Mouse (Mus musculus) hindlimb bud, embryonic 11.5 days (tissue): ENCODE results near the gene Gm17428.
"Not testable (repeated sequence)": the region's sequence is repeated elsewhere in the genome, so short reads cannot be mapped to it uniquely, and the experiment has no call there.

Source experiments
- DNase-seq: peaks from one replicate; pipeline ENCODE4 v3.0.0-alpha.2; 2012; ENCODE audit warnings: low read depth, low spot score; ENCODE audit errors: extremely low spot score

Gm17428 gene

DNA sequence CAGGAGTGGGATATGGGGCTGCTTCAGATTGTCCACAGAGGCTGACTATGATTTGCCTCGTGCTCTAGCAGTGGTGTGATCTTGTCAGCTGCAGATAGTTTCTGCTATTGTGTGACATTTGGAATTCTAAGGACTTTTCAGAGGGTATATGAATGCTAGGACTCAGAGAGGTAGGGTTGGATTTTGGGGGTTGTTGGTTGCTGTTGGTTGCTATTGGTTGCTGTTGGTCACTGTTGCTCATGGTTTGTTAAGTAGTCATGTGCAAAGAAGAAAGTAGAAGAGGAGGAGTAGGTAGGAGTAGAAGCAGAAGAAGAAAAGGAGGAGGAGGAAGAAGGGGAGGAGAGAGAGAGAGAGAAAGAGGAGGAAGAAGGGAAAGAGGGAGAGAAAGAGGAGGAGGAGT is at the start of gene Gm17428:
Gene Gm17428 (plus strand): TSS at position 301 of the 400 bp plus-strand sequence.
- no peak for DNase-seq

- DNase-seq, result no peak
Observed at GRCm38 (mm10) chr14:54927296-54927695, 49.4 kb upstream of the Gm17428 start.

DNA sequence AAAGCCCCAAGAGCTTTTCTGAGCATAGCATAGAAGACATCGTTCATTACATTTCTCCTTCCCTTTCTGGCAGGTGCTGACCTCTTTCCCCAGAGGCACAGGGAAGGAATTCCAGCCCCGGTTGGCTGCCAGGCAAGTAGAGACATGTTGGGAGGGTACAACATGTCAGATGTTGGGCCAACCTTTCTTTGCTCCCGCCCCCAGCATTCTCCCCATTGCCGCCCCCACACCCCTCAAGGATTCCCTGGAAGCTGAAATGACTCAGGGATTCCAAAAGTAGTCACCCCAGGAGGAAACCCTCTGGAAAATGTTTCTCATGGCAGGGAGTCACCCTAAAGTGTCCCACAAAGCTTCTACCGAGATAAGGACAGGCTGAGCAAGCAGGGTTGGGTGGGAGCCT is 46.9 kb upstream of the Gm17428 start:
- no peak for DNase-seq

GRCm38 (mm10) chr14:54930431-54930830 is 46.3 kb upstream of the Gm17428 start:
- no peak for DNase-seq

DNA sequence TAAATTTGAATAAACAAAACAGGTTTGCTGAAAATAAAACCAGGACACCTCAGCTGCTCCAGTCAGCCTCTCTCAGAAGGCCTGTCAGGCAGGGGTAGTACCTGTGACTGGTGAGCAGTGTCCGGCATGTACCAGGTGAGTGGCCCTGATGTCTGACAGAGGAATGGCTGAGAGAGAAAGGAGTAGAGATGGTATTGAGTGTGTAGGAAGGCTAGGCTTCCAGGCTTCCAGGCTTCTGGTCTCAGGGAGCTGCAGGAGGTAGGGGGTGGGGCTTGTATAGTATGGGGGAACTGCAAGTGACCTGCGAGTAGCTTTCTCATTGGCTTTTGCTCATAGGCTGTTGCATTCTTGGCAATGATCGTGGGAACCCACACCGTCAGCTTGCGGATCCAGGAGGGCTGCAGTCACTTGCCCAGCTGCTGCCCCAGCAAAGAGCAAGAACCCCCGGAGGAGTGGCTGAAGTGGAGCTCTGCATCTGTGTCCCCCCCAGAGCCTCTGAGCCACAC is 44.0 kb upstream of the Gm17428 start, which contains the start of gene Il25:
Gene Il25 (plus strand): TSS at position 51 of the 506 bp plus-strand sequence.
- DNase-seq, result no peak

- DNase-seq, result no peak
Observed at GRCm38 (mm10) chr14:54935904-54936830, 40.6 kb upstream of the Gm17428 start, which contains the start of gene Cmtm5. TSS of gene Cmtm5 (plus strand) at chr14:54936261.

DNA sequence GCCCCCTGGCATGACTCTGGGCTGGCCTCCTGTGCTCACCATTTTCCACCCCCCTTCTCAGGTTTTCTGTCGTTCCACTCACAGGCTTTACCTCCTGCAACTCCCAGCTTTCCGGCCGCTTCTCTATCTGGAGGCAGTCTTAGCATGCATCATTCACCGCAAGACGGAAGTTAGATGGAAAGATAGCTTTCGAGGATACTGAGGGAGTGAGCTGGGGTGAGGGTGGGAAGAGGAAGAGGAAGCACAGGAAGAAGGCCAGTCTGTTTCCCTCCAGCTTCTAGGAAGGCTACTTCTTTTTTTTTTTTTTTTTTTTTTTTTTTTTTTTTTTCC is 39.9 kb upstream of the Gm17428 start:
- DNase-seq, result no peak

- no peak for DNase-seq
Observed at GRCm38 (mm10) chr14:54937361-54938182, 39.2 kb upstream of the Gm17428 start.

DNA sequence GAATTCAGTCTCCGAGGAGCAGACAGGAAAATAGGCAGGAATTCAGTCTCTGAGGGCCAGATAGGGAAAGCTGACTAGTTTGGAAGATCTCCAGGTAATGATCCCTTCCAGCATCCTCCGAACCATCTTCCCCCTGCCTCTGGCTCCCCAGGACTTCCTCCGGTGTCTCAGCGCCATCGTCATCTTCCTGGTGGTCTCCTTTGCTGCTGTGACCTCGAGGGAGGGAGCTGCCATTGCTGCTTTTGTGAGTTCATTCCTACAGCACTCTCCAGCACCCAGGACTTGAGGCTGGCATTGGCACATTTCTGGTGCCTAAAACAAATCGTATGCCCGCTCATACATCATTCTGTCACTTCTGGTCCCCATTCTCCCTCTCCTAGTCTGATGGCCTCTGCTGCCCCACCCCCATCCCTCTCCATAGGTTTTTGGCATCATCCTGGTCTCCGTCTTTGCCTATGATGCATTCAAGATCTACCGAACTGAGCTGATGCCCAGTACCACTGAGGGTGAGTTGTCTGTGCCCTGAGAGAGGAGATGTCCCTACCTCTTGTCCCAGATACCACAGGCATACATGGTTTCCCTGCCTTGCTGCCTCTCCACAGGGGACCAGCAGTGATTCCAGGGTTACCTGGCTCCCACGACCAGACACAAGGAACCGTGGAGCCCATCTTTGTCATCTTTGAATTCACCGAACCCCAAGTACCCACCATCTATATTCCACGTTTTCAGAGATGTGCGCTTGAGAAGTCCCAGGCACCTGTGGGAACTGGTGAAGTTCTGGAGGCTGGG is 38.1 kb upstream of the Gm17428 start:
- no peak for DNase-seq

- DNase-seq, result no peak
Observed at GRCm38 (mm10) chr14:54939434-54940175, 37.1 kb upstream of the Gm17428 start.

DNA sequence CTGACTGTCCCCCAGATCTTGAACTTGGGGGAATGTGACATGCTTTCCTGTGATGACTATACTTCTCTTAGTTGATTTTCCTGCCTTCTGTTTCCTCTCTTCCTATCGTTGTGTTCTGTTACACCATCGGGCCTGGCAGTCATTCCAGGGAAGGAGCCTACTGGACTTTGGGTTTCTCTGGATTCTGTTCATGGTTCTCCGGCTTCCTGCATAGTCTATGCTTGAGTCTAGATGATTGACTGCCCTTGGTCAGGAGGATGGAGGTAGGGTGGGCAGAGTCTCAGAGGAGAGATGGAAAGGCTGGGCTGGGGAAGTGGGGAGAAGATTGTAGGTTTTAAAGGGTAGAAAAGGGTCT is 36.6 kb upstream of the Gm17428 start:
- DNase-seq, result no peak

- DNase-seq, result no peak
Observed at GRCm38 (mm10) chr14:54941024-54941978, 35.4 kb upstream of the Gm17428 start.

GRCm38 (mm10) chr14:54942479-54942878 is 34.3 kb upstream of the Gm17428 start:
- DNase-seq, result no peak

- DNase-seq, result no peak
Observed at GRCm38 (mm10) chr14:54943971-54944370, 32.8 kb upstream of the Gm17428 start.

DNA sequence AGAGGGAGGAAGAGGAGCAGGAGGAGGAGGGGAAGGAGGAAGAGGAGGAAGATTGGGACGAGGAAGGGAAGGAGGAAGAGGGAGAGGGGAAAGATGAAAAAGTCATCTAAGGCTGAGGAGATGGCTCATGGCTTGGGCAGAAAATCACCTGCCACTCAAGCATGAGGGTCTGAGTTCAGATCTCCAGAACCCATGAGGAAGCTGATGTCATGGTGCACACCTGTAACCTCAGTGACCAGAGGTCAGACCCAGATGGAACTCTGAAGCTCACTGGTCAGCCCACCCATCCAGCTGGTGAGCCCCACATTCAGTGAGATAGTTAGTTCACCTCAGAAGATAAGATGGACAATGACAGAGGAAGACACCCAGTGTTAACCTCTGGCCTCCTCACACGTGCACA is 31.8 kb upstream of the Gm17428 start:
- no peak for DNase-seq

DNA sequence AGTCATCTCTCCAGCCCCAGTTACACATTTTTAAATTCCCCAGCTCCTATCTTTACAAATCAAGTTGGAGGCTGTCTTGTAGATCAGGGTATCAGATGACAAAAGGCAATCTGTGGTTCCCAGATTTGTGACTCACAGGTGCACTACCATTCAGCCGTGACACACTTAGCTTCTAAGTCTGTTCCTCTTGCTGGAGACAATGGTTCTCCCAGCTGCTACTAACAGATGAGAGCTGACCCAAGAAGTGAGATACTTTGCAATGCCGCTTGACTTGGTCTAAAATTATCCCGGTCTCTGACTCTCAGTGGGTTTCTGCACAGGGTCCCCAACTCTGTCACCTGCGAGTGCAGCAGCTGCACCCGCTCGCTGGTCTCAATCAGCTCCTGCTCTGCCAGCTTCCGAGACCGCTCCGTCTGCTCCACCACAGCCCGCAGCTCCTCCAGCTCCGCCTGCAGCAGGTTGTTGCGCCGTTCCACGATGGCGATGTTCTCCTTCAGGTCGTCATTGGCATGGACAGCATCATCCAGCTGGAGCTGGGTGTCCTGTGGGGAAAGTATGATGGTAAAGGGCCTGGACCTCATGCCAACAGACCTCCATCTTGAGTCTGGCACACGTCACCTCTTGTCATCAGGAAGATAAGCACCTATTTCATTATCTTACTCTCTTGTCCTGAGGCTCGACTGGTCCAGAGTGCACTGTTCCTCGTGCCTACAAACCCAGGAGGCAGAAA is 30.6 kb upstream of the Gm17428 start:
- no peak for DNase-seq

DNA sequence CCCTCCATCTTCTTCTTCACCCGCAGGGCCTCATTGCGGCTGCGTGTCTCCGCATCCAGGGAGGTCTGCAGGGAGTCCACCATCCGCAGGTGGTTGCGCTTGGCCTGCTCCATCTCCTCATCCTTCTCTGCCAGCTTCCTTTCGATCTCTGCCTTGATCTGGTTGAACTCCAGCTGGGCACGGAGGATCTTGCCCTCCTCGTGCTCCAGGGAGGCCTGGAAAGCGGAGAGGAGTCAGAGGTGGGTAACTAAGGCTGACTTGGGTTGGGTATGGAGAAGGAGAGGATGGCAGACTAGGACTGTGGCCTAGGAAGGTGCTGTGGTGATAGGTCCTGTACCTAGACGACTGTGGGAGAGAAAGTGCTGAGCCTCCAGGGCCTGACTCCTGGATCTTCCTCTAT is 29.7 kb upstream of the Gm17428 start:
- not testable (repeated sequence) for DNase-seq

GRCm38 (mm10) chr14:54948781-54949180 is 28.0 kb upstream of the Gm17428 start:
- DNase-seq, result no peak
